Mouse (Mus musculus) yolk sac, embryonic 10.5 days (tissue): ENCODE results near the gene Frmd4b.

Experiments used
- DNase-seq: peaks from one replicate; pipeline ENCODE4 v3.0.0-alpha.2; 2017; ENCODE audit warnings: low spot score

The Frmd4b gene

DNA sequence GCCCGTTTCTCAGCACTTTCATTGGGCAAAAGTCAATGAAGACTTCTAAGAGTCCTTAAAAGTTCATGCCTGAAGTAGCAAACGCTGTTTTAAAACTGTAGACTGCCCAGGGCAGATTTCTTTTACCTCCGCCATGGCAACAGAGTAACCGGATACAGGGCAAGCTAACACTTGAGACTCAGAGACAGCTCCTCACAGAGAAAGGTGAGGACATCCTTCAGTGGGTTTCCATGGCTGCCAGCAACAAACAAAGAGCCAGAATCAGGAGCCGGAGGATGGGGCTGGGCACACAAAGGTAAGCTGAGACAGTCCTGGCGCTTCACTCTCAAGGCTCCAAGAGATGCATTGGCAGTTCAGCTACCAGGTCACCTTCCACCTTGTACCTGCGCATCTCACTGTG, 260.7 kb downstream of the Frmd4b start:
- no peak for DNase-seq

DNA sequence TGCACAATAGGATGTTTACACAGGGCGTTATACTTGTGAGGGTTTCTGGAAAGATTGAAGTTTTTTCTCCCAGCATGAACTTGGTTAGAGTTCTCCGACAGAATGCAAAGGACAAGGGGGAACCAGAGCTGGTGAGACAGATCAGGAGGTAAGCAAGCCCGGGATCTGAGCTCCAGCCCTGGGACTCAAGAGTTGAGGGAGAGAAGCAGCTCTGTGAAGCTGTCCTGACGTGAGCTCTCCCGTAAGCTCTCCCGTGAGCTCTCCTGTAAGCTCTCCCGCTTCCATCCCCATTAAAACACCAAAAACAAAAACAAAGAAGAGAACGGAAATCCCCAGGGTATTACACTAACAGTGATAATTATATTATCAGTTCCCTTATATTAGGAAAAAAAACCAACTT, 262.2 kb downstream of the Frmd4b start:
- peak; percentile 30 for DNase-seq

DNA sequence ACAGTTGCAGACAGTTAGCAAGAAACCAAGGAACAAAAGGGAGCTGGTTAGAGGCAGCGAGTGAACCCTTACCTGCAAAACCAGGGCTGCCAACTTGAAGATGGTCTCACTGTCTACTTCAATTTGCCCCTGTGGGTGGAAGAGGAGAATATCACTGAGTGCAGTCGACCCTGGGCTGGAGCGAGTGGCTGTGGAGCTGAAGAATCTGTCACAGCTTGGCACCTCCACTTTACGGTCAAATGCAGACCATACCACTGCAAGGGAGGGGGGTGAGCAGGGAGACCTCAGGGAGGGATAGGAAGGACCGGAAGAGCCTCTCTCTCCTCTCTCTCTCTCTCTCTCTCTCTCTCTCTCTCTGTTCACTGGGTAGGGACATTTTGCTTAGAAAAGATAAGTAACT, 263.4 kb downstream of the Frmd4b start:
- DNase-seq, result peak; percentile 77

DNA sequence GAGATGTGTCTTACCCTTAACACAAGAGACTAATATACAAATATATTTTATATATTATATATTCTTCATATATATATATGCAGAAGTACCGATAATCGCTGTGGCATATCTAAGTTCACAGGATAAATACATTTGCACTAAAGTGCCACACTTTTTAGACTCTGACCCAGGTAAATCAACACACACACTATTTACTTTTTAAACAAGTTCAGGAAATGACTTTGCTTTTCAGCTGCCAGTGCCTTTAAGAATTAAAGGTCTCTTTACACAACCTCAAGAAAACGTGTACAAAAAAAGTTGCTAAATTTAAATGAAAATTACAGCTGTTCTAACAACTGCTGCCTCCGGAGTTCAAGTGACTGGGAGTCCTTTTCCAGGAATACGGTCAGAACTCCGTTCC, 264.0 kb downstream of the Frmd4b start:
- no peak for DNase-seq

DNA sequence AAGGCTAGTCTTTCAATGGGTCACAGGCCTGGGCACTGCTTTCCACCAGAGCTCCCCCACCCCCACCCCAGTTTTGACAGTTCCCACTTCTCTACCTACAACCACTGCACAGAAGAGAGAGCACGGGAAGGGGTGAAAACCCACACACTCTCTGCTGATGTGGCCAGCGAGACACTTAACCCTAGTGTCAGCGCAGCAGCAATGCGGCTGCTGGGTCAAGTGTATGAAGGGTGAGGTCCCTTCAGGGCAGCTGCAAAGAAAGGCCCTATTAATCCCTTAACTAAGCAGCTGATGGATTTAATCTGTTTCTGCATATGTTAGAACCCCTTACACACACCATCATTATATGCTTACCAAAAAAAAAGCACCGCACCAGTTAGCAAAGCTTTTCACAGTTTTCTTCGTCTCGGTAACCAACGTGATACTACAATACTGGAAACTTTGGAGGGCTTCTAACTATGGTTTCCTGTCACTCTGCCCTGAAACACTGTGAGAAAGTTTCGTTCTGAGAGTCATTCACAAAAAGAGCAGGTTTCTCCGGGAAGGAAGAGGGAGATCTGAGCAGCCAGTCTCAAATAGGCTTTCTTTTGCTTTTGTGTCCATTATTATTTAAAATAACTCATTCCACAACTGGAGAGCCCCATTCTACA, 264.7 kb downstream of the Frmd4b start:
- peak; percentile 20 for DNase-seq

DNA sequence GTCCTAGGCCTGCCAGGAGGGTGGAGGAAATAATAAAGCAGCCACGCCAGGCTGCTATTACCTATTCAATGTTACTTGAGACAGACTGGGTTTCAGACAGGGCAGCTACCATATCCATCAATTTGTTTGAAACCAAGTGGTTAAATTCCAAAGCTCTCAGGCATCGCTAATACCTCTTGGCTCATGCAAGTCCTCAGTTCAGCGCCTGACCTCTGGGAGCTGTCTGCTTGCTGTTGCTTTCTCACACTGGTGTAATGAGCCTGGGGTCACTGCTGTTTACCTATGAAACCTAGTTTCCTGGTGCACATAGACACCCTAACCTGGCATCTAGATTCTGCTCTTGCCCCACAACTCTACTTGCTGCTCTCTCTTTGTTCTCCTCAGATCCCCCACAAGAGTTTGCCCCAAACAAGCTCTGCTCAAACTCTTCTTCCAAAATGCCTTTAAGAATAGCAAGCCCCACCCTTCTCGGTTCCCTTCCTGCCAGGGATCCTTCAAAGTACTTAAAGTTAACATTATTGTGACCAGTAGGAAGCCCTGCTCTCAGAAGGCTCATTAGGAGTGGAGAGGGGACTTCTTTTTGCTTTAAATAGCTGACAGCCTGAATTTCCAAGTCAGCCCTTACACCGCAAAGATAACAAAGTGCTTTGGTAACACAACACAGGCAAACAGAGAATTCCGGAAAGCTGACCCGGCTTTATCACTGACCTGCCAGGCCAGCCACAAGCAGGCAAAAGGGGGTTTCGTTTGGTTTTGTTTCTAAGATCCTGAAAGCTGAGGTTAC, 267.8 kb downstream of the Frmd4b start:
- DNase-seq, result peak; percentile 82

DNA sequence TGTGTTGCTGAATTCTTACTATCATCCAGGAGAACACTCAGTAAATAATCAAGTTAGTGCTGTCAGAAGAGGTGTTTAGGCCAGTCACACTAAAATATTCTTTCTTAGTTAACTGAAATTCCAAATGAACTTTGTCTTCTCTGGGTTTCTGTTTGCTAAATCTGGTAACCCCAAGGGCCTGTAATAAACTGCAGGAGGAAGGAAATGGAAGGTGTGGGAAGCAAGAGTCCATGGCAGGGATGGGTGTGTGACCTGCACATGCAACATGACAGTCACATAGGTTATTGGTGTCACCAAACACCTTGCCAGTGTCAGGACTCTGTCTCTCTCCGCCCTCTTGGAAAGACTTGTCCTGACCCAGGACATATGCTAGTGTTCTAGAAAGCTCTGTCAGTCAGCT, 270.4 kb downstream of the Frmd4b start:
- peak; percentile 39 for DNase-seq

DNA sequence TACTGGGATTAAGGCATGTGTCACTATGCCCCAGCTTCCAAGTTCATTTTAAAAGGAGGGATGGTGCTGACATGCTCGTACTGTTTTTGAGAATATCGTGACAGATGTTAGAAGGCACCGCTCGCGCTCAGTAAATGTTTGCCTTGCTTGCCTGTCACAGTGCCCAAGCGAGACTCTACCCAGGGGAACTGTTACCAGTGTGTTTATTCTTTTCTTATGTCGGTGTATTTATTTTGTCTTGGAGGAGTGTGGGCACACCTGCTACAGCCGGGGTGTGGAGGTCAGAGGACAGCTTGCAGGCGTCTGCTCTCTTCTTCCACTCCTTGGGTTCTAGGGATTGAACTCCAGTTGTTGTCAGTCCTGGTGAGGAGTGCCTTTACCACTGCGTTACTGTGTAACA, 270.8 kb downstream of the Frmd4b start:
- no peak for DNase-seq

DNA sequence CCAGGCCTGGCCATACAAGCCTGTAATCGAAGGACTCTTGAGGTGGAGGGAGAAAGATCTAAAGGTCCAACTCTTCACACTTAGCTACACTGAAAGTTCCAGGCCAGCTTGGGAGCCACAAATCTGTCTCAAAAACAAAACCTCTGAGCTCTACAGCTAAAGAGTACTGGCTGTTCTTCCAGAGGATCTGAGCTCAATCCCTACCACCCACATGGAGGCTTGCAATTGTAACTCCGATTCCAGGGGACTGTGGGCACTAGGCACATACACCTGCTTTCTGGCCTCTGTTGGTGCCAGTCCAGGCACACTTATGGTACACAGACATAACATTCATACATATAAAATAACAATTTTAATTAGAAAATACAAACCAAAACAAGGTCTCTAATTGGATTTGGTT, 271.4 kb downstream of the Frmd4b start:
- DNase-seq, result no peak

DNA sequence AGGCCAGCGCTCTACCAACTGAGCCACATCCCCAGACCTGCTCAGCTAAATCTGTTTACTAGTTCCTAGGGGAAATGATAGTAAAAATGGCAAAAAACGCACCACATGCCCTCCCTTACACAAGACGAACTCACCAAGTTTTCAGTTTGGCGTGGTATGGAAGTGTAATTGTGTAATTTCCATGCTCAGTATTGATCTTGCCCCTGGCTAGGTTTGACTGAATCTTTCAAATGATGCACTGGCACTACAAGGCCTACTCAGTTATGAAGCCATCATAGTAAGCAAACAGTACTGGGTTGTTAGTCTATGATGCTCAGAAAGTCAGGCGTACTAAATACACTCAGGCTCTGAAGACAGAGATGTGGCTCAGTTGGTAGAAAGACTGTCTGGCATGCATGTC, 275.2 kb downstream of the Frmd4b start:
- DNase-seq, result no peak

DNA sequence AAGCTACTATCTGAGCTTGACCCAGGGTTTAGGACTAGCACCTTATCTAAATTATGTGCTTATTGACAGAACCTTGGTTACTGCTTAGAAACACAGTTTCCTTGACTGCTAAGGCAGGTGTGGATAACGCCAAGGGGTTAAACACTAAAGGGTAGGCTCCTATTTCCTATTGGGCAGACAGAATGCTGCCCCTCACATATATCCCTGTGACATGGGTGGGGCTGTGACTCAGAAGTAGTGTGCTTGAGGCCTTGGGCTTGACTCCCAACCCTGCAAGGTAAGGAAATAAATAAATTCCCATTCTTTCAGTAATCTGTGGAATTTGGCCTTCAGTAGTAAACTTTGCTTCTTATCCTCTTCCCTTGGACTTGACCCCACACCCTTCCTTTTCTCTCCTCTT, 275.7 kb downstream of the Frmd4b start:
- peak; percentile 22 for DNase-seq

DNA sequence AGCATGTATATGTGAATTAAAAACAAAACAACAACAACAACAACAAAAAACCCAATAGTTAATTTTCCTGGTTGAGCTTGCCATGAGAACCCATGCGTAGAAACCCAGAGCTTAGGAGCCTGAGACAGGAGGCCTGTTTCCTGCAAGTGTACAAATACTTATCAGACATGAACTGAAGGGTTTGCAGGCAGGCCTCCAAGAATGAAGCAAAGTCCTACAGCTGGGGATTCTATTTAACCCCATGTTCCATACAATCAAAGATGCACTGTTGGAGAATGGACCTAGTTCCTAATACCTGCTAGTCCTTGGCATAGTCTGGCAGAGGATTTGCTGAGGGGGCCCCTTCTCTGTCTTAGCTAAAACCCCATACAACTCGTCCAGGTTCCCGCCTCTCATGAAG, 276.2 kb downstream of the Frmd4b start:
- no peak for DNase-seq

DNA sequence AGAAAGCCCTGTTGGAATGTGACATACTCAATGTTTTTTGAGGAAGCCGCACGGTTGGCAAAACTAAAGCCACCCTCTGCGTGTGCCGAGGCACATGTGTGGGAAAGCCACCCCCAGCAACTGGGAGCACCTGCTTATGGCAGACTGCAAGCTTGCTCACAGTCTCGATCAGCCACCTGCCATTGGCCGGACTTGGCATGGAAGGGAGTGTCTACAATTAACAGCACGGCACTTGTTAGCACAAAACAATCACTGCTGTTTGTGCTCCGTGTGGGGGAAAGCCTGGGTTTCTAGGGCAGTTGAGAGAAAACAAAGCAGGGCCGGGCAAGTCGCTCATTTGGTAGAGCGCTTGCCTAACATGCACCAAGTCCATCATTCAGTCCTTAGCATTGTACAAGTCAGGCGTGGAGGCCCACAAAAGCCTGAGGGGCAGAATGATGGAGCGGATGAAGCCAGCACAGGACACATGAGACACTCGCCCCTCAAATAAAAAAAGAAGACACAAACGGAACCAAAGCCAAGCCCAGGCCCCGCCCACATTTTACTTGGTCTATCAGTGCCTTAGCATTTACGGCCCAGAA, 277.0 kb downstream of the Frmd4b start:
- no peak for DNase-seq

DNA sequence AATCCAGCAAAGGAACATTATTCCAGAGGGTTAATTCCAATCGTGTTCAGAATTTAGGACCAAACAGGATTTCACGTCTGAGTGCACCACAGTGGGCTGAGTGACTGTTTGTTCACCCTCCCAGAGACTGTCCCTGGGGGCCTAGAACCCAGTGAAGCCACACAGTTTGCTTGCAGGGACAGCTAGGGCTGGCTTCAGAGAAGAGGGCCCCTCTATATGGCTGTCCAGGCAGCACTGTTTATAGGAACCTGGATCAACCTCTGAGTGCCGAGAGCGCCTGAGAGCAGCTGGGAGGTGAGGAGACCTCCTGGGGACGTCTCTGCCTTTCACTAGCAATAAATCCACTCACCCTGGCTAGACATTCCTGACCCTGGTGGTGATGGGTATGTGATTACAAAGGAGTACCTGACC, 278.1 kb downstream of the Frmd4b start:
- DNase-seq, result peak; percentile 54

DNA sequence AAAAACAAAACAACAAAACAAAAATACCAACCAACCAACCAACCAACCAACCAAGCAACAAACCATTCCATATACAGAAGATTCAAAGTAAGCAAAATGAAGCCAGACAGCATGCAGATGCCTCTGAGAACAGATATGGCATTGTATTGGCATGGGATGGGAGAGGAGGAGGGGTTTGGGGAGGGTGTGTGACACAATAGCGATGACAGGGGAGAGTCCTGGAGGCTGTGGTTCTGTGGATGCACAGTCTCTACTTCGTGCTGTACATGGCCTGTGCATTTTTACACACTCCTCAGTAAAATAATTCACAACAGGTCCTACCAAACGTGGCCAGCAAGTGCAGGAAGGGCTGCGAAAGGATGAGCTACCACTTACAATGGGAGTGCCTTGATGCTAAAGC, 278.5 kb downstream of the Frmd4b start:
- no peak for DNase-seq

DNA sequence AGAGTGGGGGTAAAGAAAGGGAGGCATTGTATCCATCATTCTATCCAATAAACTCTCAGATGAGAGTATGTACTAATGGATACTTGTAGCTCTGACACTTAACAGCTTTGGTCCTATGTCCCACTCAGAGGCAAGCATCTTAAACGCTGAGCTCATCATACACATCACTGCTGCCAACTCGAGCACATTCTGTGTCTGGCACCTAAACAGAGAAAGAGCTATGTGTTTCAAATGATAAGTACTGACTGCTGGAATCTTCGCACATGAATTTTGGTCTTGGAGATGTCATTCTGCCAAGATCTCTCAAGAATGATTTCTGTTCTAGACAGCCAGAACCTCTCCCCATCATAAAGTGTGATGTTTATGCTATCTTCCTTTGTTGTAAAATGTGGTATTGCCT, 284.0 kb downstream of the Frmd4b start:
- DNase-seq, result no peak

DNA sequence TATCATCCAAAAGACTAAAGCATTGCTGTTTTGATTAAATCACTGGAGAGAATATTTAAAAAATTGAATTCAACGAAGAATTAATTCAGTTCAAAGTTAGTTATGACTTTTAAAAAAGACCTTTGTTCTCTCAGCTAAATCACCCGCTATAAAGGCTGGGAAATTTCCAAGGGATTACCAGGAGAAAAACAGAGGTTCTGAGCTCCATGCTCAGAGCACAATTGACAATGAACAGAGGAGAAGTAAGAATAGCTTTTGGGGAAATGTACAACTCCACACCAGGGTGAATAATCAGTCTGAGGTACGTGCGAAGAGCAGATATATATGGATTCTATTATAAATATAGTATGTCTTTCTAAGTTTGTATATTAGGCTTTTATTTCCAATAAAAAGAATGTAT, 293.4 kb downstream of the Frmd4b start:
- no peak for DNase-seq

DNA sequence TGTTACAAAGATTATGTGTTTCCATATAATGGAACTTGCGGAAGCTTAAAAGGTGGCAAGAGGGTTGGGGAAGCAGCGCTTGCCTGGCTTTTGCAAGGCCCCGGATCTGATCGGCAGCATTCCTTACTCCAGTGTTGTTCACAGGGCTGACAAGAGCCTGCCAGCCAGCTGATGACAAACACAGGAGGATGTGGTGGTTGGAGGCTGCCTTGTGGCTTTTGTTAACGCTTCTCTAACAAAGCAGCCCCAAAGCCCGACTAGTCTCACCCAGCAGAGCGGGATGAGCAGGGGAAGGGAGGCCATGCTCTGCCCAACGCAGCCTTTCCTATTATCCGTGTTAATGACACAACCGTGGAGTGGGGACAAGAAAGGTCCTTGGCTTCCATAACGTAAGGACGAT, 295.2 kb downstream of the Frmd4b start:
- DNase-seq, result no peak

DNA sequence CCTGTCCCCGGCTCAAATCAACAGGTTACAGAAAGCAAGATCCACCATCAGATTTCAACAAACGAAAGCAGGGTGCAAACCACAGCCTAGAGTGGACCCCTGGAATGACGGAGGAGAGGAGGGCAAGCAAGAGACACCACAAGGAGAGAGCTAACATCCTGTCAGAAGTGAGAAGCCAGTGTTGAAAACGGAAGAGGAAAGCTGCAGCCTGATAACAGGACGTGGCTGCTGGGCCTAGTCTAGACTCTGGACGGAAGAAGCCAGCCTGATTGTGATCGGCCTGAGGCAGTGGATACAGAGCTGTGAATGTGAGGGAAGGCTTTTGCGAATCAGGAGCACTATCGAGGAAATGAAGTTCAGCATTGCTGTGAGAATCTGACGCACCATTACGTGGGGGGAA, 296.2 kb downstream of the Frmd4b start:
- no peak for DNase-seq

DNA sequence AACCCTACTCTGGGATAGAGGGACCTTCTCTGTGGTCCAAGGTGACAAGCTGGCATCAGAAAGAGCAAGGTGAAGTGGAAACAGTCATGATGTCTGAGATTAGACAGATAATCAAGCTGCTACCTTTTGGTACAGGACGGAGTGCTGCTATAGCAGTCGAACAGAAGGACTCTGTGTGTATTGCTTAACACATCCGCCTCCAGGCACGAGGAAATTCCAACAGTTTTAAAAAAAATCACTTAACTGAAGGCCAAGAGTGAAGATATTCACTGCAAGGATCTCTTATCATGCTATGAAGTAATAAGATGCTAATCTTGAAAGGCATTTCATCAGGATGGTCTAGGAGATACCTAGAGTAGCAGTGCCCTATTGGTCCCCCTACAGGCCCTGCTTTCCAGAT, 298.3 kb downstream of the Frmd4b start:
- DNase-seq, result peak; percentile 42

DNA sequence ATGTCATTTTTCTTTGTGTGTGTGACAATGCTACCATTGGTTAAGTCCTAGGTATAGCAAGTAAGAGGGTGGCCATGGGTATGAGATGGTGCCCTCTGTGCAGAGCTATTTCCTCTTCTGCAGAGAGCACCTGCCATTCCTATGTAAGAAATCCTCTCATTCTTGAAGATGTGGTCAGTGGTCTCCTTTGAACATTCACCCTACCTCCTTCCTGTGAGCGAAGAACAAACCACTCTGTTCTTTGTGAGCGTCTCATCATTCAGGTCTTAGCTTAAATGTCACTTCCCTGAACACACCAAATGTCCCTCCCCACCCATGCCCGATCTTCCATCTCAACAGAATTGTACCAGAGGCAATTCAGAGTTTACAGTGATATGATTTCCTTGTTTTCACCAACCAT, 299.4 kb downstream of the Frmd4b start:
- no peak for DNase-seq

DNA sequence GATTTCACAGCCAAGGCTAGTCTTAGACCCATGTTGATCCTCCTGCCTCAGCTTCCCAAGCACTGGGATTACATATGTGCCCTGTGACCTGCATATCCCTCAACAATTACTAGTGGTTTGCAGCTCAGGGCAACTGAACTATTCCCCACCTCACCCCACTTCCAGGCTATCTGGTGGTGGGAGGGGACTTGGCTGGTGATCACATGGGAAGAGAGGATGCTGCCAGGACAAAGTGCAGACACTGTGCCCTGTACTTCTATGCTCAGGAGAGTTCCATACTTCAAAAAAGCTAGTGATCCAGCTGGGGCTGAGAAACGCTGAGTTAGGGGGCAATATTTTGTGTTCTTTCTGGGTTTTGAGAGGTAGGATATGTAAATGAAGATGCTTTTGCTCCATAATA, 300.6 kb downstream of the Frmd4b start:
- no peak for DNase-seq

DNA sequence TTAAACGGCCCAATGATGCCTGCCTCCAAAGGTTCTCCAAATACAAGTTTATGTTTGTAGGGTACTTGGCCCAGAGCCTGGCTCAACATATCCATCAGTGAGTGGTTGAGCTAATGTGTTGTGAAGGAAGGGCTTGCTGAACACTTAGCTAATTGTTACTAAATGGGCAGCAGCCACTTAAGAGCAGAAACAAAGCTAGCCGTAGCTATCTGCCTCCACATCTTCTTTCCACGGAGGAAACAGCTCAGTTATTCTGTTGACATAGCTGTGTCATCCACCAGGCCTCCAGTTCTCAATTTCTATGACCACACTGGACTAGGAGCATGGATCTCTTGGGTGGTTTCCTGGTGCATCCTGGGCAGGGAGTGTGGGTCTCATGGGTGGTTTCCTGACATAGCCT, 302.0 kb downstream of the Frmd4b start:
- no peak for DNase-seq

DNA sequence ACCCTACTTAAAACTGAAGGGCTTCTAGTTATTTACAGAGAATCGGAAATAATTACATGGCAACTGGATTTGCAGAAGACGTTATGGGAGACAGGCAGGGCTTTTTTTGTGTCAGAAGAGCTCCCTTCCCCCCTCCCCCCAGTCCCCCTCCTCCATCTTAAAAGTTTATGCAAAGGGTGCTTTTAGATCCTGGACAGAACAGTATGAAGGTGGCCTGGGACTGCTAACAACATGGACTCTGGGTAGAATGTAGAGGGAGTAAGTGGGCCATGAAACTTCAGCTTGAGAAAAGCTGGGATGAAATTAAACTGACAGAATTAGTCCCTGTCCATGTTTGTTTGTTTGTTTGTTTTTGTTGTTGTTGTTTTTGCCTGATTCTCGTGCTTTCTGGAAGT, 304.8 kb downstream of the Frmd4b start:
- no peak for DNase-seq
